Mouse (Mus musculus): ENCODE data around the gene Bckdha. TPM values are rescaled to one million over a fixed set of nuclear protein-coding genes. Genes with fewer than 3 reads are reported as not detected.

Gene Bckdha
- 47.9 and 50.5 TPM in 2 replicates for polyA plus RNA-seq (2015; fragmentation: Nextera tagmentation; extraction: Ambion mirVana)

DNA sequence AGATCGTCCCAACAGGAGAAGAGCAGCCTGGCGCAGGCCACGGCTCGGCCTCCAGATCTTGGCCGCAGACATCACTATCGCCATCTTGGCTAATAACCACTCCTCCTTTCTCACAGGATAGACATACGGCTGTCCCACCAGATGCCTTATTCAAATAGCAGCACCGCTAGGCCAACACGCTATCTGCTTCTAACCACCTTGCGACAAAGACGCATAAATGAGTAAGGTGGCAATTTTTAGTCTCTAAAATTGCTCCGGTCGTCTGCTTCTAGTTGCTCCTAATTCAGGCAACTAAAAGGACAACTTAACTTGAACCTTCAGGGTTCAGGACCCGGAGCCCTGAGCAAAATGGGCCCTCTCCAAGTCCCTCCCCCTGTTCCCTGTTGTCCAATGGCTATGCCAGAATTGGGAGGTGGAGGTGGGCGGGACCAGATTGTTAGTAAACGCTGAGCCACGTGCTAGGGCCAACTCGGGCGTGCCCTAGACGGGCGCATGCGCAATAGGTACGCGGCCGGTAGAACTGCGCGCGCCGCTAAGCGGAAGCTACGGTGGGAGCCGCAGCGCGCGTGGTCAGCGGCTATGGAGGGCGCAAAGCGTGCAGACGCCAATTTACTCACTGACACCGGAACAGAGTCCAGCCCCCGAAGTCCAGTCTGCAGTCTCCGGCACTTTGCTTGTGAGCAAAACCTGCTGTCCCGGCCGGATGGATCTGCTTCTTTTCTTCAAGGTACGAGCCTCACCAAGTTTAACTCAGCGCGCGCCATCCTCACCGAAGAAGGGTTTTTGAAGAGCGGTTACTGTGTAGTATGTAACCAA is at the start of gene Bckdha, which contains the start of gene Exosc5:
Gene Bckdha (minus strand): TSS at position 325 of the 816 bp plus-strand sequence.
Gene Exosc5 (plus strand): TSS at position 508 of the 816 bp plus-strand sequence.
- peak; percentile 97 for ATAC-seq
- Histone ChIP-seq H3K4me2 (replicated peaks) (peak within 1 kb of the TSS; percentile 85), H3K4me1 (replicated peaks) (peaks cover 35% of the 10 kb centered on the region), H3K27me3 (no peaks in the 10 kb centered on the region), H3K27ac (peak within 1 kb of the TSS; percentile 36; the same call in 1 of the 2 replicates), H3K36me3 (peaks cover 7% of the 10 kb centered on the region), H3K9ac (replicated peaks) (peak within 1 kb of the TSS; percentile 67), H3K4me3 (replicated peaks) (peak within 1 kb of the TSS; percentile 60), H3K9me3 (no peaks in the 10 kb centered on the region)
- under 1% methylated on average over 50 of the region's 50 CpGs for WGBS

DNA sequence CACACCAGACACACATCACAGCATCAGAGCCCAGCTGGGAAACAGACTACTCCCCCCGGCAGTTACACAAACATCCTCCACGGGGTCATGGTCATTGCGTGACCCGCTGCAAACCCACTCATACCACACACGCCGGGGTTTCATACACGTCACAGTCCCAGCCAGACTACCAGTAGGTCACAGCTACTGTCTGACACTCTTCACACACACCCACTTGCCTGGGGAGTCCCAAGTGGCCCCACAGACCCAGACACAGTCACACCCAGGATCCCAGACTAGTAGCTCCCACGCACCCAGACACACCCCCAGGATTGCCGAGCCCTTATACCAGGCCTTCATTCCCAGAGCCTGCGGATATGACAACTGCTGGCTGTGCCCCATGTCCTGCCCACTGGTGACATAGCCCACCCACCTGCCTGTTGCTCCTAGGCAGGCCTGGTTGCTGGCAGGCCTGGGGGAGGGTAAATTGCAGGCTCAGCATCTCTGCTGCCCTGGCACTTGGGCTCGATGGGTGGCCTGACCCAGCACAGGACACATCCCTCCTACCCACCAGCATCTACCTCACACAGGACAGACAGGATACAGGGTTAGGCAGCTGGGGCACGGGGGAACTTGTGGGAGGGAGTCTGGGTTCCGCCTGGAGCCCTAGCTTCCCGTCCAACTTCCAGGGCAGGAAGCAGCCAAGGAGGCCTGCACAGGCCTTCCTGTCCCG is 49.0 kb upstream of the Bckdha start:
- Histone ChIP-seq H3K9ac (replicated peaks) (no peak overlapping the region), H3K27ac (peak overlapping the region; percentile 35), H3K9me3 (no peaks in the 10 kb centered on the region), H3K4me1 (replicated peaks) (peaks cover 41% of the 10 kb centered on the region), H3K4me2 (replicated peaks) (no peak overlapping the region), H3K36me3 (peaks cover 13% of the 10 kb centered on the region), H3K4me3 (replicated peaks) (no peak overlapping the region), H3K27me3 (peaks cover 15% of the 10 kb centered on the region)
- no peak for ATAC-seq
- 68% methylated on average over 15 of the region's 15 CpGs for WGBS

DNA sequence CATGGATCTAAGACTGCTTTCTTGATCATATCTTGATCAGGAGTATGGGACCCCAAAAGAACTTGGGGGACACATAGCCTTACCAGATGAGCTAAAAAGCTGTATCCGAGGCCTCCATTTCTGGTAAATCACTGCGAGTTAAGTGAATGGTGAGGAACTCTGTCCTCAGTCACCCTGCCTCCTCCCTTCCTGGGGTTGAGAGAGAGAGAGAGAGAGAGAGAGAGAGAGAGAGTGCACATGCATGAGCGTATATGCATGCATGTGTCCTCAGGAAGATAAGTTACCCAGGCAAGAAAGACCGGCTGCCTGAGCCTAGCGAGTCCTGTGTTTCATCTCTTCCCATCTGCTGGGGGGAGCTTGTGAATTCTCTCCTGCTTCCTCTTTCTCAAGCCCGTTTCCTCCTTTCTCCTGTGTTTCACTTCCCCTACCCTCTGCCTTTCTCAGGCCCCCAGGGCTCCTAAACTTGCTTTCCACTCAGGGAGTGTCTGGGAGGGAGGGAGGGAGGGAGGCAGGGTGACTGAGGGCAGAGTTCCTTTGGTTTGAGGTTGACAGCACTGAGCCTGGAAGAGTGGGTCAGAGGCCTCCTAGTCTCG is 47.9 kb upstream of the Bckdha start:
- Histone ChIP-seq H3K4me1 (replicated peaks) (peaks cover 36% of the 10 kb centered on the region), H3K27me3 (peaks cover 15% of the 10 kb centered on the region), H3K4me3 (replicated peaks) (no peak overlapping the region), H3K36me3 (peaks cover 3% of the 10 kb centered on the region; the same call in 1 of the 2 replicates), H3K4me2 (replicated peaks) (no peak overlapping the region), H3K27ac (no peak overlapping the region), H3K9me3 (no peaks in the 10 kb centered on the region), H3K9ac (replicated peaks) (no peak overlapping the region)
- ATAC-seq, result no peak
- 66% methylated on average over 7 of the region's 7 CpGs for WGBS

DNA sequence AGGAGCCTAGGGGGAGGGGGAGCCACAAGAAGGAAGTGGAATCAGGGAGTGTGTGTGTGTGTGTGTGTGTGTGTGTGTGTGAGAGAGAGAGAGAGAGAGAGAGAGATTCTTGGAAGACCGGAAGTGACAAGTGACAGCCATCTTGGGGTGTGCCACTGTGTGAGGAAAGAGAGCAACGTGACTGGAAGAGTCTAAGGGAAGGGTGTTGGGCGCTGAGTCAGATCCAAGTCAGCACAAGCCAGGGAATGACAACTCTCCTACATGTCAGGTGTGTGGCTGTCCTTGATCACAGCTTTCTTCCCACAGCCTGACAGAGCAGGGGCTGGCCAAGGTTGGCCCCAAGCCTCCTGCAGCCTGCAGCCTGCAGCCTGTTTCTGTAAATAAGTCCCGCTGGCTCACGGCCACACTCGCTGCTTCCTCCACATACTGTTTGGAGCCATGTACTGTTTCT is 47.0 kb upstream of the Bckdha start:
- ATAC-seq, result no peak
- peaks cover 28% of the 10 kb centered on the region for H3K4me1 ChIP-seq (replicated peaks)
- H3K36me3 ChIP-seq, result no peaks in the 10 kb centered on the region
- H3K27me3 ChIP-seq, result peaks cover 15% of the 10 kb centered on the region
- no peaks in the 10 kb centered on the region for H3K9me3 ChIP-seq
- no peak overlapping the region for H3K27ac ChIP-seq
- H3K4me2 ChIP-seq (replicated peaks), result no peak overlapping the region
- WGBS, result 72% methylated on average over 6 of the region's 6 CpGs
- H3K9ac ChIP-seq (replicated peaks), result no peak overlapping the region
- H3K4me3 ChIP-seq (replicated peaks), result no peak overlapping the region

DNA sequence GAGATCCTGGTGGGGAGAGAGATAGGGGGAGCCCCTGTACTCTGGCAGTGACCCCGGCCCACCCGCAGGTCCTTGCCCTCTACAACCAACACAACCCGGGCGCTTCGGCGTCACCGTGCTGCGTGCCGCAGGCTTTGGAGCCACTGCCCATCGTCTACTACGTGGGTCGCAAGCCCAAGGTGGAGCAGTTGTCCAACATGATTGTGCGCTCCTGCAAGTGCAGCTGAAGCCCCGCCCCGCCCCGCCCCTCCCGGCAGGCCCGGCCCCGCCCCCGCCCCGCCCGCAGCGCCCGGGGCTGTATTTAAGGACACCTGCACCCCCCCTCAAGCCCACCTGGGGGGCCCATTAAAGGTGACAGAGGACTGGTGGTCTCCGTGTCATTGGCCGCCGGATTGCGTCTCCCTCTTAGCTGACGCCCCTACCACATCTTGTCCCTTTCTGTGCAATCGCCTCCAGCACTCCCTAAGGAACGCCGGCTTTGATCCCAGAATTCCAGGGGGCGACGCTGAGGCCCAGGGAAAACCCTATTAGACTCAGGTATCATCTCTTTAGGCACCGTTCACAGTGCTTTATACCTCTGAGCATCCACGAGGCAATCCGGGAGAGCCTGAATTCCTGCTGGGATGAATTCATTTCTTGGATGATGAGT is 46.1 kb upstream of the Bckdha start:
- ATAC-seq, result peak; percentile 65
- Histone ChIP-seq H3K4me3 (replicated peaks) (peak overlapping the region; percentile 35), H3K27me3 (peaks cover 15% of the 10 kb centered on the region), H3K4me2 (replicated peaks) (peak overlapping the region; percentile 60), H3K9me3 (no peaks in the 10 kb centered on the region), H3K36me3 (no peaks in the 10 kb centered on the region), H3K4me1 (replicated peaks) (peaks cover 18% of the 10 kb centered on the region), H3K27ac (no peak overlapping the region), H3K9ac (replicated peaks) (0 out of 2 replicates have a peak overlapping the region, but pooled peaks have one; percentile 32)
- 5% methylated on average over 36 of the region's 37 CpGs for WGBS

DNA sequence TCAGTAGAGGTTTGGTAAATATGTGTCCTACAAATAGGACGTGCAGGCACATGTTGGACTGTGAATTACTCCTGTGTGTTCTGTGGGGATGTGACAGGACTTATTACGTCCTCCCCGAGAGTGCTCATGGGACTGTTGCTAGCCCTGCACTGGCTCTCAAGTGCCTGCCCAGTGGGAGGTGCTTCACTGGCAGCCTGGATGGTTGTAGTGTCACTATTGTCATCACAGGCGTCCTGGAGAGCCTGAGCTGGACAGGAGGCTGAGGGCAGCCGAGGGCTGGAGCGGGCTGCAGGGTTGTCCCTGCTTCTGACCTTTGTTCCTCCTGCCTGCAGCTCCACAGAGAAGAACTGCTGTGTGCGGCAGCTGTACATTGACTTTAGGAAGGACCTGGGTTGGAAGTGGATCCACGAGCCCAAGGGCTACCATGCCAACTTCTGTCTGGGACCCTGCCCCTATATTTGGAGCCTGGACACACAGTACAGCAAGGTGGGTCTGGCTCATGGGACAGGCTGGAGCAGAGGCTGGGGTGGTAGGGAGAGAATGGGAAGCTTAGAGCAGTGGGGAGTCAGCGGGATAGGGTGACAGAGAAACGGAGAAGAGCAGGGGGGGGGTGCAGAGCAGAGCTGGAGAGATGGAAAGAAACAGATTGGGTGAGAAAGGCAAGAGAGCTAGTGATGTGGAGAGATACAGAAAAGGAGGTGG is 45.2 kb upstream of the Bckdha start:
- peaks cover 15% of the 10 kb centered on the region for H3K27me3 ChIP-seq
- H3K9ac ChIP-seq (replicated peaks), result no peak overlapping the region
- peak; percentile 65 for ATAC-seq
- no peak overlapping the region for H3K27ac ChIP-seq
- H3K4me1 ChIP-seq (replicated peaks), result peaks cover 15% of the 10 kb centered on the region
- peak overlapping the region; percentile 35; the same call in 1 of the 2 replicates for H3K4me3 ChIP-seq (replicated peaks)
- WGBS, result 19% methylated on average over 10 of the region's 10 CpGs
- H3K4me2 ChIP-seq (replicated peaks), result peak overlapping the region; percentile 60; the same call in 1 of the 2 replicates
- H3K9me3 ChIP-seq, result no peaks in the 10 kb centered on the region
- no peaks in the 10 kb centered on the region for H3K36me3 ChIP-seq

DNA sequence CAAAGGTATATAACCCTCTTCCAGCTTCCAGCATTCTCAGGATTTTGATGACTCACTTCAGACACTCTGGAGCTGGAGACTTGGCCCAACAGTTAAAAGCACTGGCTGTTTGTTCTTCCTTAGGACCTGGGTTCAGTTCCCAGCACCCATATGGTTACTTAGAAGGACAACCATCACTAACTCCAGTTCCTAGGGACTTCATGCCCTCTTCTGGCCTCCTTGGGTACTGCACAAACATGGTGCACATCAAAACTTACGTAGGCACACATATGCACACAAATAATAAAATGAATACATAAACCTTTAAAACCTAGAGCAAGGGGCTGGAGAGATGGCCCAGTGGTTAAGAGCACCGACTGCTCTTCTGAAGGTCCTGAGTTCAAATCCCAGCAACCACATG is 43.6 kb upstream of the Bckdha start:
- 94% methylated on average over 2 of the region's 2 CpGs for WGBS

DNA sequence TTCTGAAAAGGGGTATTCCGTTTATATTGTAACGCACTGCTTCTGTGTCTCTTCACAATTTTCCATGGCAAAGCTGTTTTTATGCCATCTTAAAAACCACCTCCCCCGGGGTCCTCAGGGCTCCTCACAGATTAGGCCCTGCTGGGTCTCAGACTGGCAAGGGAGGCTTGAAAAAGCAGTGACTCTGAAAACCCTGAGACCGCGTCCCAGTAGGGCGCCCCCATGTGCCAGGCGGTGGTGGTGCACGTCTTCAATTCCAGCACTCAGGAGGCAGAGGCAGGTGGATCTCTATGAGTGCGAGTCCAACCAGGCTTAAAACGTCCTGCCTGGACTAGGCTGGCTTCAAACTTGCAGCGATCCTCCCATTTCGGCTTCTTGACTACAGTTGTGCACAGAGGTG is 42.0 kb upstream of the Bckdha start:
- Histone ChIP-seq H3K9ac (replicated peaks) (no peak overlapping the region), H3K36me3 (no peaks in the 10 kb centered on the region), H3K9me3 (no peaks in the 10 kb centered on the region), H3K4me3 (replicated peaks) (no peak overlapping the region), H3K27ac (no peak overlapping the region), H3K4me1 (replicated peaks) (peaks cover 15% of the 10 kb centered on the region), H3K4me2 (replicated peaks) (no peak overlapping the region), H3K27me3 (peaks cover 19% of the 10 kb centered on the region)
- ATAC-seq, result no peak
- WGBS, result 75% methylated on average over 12 of the region's 12 CpGs

More for the DNA sequence above, 43.6 kb upstream of the Bckdha start:
- Histone ChIP-seq H3K36me3 (no peaks in the 10 kb centered on the region), H3K4me3 (replicated peaks) (no peak overlapping the region), H3K27ac (no peak overlapping the region), H3K4me1 (replicated peaks) (peaks cover 15% of the 10 kb centered on the region), H3K9me3 (no peaks in the 10 kb centered on the region), H3K9ac (replicated peaks) (no peak overlapping the region), H3K4me2 (replicated peaks) (no peak overlapping the region), H3K27me3 (peaks cover 19% of the 10 kb centered on the region)
- ATAC-seq, result no peak

DNA sequence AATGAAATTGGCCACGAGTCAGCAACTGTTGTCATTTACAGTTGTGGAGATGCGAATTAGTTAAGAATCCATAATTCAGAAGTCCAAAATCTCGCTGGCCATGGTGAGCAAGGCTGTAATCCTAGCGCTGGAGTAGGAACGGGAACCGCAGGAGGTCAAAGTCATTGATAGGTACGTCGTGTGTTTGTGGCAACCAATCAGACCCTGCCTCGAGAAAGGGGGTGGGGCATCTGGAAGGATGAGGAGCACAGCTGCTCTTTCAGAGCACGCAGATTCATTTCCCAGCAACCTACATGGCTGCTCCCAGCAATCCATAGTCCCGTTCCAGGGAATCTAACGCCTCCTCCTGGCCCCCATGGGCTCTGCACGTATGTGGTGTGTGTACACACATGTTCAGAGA is 41.1 kb upstream of the Bckdha start:
- Histone ChIP-seq H3K9ac (replicated peaks) (no peak overlapping the region), H3K27me3 (peaks cover 13% of the 10 kb centered on the region), H3K4me3 (replicated peaks) (no peak overlapping the region), H3K4me2 (replicated peaks) (no peak overlapping the region), H3K4me1 (replicated peaks) (peaks cover 11% of the 10 kb centered on the region), H3K27ac (no peak overlapping the region), H3K36me3 (no peaks in the 10 kb centered on the region), H3K9me3 (no peaks in the 10 kb centered on the region)
- WGBS, result 54% methylated on average over 13 of the region's 13 CpGs
- no peak for ATAC-seq

DNA sequence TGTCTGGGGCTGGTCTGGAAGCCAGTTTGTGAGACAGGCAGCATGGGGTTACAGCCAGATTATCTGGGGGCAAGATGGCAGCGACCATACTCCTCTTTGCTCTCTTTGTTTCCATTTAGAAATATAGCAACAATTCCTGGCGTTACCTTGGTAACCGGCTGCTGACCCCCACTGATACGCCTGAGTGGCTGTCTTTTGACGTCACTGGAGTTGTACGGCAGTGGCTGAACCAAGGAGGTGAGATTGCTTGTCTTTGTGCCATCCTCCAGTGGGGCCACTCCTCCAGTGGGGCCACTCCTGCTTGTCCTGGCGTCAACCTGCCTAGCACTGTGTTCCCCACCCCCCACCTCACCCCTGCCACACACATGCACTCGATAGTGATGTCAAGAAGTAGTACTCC is 35.3 kb upstream of the Bckdha start:
- Histone ChIP-seq H3K9me3 (no peaks in the 10 kb centered on the region), H3K27me3 (peaks cover 40% of the 10 kb centered on the region), H3K4me1 (replicated peaks) (peaks cover 7% of the 10 kb centered on the region), H3K27ac (no peak overlapping the region), H3K9ac (replicated peaks) (no peak overlapping the region), H3K36me3 (no peaks in the 10 kb centered on the region), H3K4me2 (replicated peaks) (no peak overlapping the region), H3K4me3 (replicated peaks) (no peak overlapping the region)
- peak; percentile 18; the same call in 1 of the 2 replicates for ATAC-seq
- WGBS, result 38% methylated on average over 8 of the region's 8 CpGs

DNA sequence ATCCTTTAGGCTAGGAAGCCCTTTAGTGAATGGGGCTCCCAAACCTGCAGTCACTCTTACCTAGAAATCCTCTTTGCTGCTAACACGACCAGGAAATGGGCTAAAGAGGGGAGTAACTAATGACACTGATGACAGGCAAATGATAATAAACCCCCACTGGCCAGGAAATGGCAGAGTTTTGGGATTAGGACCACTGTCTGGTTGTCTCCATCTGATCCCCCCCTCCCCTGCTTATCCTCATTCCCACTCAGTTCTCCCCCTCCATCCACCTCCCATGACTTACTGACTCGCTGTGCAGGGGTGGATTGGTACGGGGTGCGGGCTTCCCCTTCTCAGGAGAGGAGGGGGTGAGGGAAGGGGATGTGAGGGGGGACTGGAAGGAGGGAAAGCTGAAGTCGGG is 31.3 kb upstream of the Bckdha start:
- H3K4me2 ChIP-seq (replicated peaks), result peak overlapping the region; percentile 62; the same call in 1 of the 2 replicates
- no peaks in the 10 kb centered on the region for H3K9me3 ChIP-seq
- WGBS, result 32% methylated on average over 5 of the region's 5 CpGs
- H3K4me1 ChIP-seq (replicated peaks), result peaks cover 40% of the 10 kb centered on the region
- no peak overlapping the region for H3K9ac ChIP-seq (replicated peaks)
- 0 out of 2 replicates have a peak overlapping the region, but pooled peaks have one; percentile 43 for H3K4me3 ChIP-seq (replicated peaks)
- no peaks in the 10 kb centered on the region for H3K36me3 ChIP-seq
- H3K27ac ChIP-seq, result no peak overlapping the region
- no peak for ATAC-seq
- H3K27me3 ChIP-seq, result peaks cover 77% of the 10 kb centered on the region

All from midbrain, embryonic 13.5 days (tissue).